Mouse (Mus musculus) kidney, postnatal 0 days (tissue): ENCODE results near the gene Nanos2. TPM values are rescaled to one million over a fixed set of nuclear protein-coding genes. Genes with fewer than 3 reads are reported as not detected.

ENCODE experiments used
- ATAC-seq: fragments of 200-750 bp; cut with Nextera tagmentation; replicated peaks from 2 replicates; pipeline ENCODE4 v1.8.0; 2017; ENCODE audit warnings: low read depth, moderate number of reproducible peaks, moderate TSS enrichment, moderate library complexity; ENCODE audit not compliant: low FRiP score
- DNase-seq: peaks from one replicate; pipeline ENCODE4 v3.0.0-alpha.2; 2016; ENCODE audit warnings: low spot score
- H3K27ac ChIP-seq: fragments of 300-500 bp; sonication (generic); 2 replicates; pipeline ENCODE4 v1.5.1; 2014; ENCODE audit warnings: mild to moderate bottlenecking
- H3K27me3 ChIP-seq: fragments of 300-500 bp; sonication (generic); 2 replicates; pipeline ENCODE4 v1.6.1; 2014; ENCODE audit warnings: low read length, mixed read lengths; ENCODE audit not compliant: insufficient read depth
- H3K36me3 ChIP-seq: fragments of 300-500 bp; sonication (generic); 2 replicates; pipeline ENCODE4 v1.6.1; 2014; ENCODE audit warnings: low read length, mixed read lengths; ENCODE audit not compliant: insufficient read depth
- H3K4me1 ChIP-seq: fragments of 300-500 bp; sonication (generic); replicated peaks from 2 replicates; pipeline ENCODE4 v1.6.1; 2014; ENCODE audit warnings: antibody characterized with exemption, low read length, mixed read lengths; ENCODE audit not compliant: insufficient read depth
- H3K4me2 ChIP-seq: fragments of 300-500 bp; sonication (generic); 2 replicates; pipeline ENCODE4 v1.6.1; 2014; ENCODE audit warnings: mild to moderate bottlenecking, low read length, moderate library complexity, mixed read lengths
- H3K4me3 ChIP-seq: fragments of 300-500 bp; sonication (generic); replicated peaks from 2 replicates; pipeline ENCODE4 v1.5.1; 2014; ENCODE audit warnings: low read depth, low read length
- H3K9ac ChIP-seq: fragments of 300-500 bp; sonication (generic); 2 replicates; pipeline ENCODE4 v1.6.1; 2014; ENCODE audit warnings: low read depth, low read length
- H3K9me3 ChIP-seq: fragments of 300-500 bp; sonication (generic); replicated peaks from 2 replicates; pipeline ENCODE4 v1.6.1; 2016; ENCODE audit warnings: low read length, inconsistent platforms, mixed read lengths
- CTCF ChIP-seq: IDR thresholded peaks from 2 replicates; pipeline ENCODE4 v1.5.1; 2016; ENCODE audit warnings: antibody characterized with exemption, low read depth, mild to moderate bottlenecking, moderate library complexity
- WGBS: fragments of 180-500 bp; shearing (Covaris S2); extraction: QIAGEN DNeasy Blood & Tissue Kit; methylation state at CpG from one replicate; pipeline ENCODE4 v1.1.7; 2014; 5-methylcytosine and 5-hydroxymethylcytosine counted together
- polyA plus RNA-seq: library from polyadenylated mRNA; unstranded; fragments of >200 nt; fragmentation: Nextera tagmentation; extraction: Ambion mirVana; gene quantifications from 2 replicates; pipeline ENCODE4 v1.2.1, GENCODE M21; 2015

The Nanos2 gene
- polyA plus RNA-seq, 1 experiment from 2014 or later: 0.09 TPM

GRCm38 (mm10) chr7:18963294-18963843, 23.8 kb upstream of the Nanos2 start:
- Histone ChIP-seq H3K9ac (no peak overlapping the region), H3K27ac (no peak overlapping the region), H3K4me3 (no peak overlapping the region), H3K36me3 (no peaks in the 10 kb centered on the region), H3K9me3 (no peaks in the 10 kb centered on the region), H3K27me3 (peaks cover 33% of the 10 kb centered on the region), H3K4me2 (no peak overlapping the region), H3K4me1 (peaks cover 3% of the 10 kb centered on the region; the same call in 1 of the 2 replicates)
- TF ChIP-seq CTCF: no peak
- no peak for DNase-seq
- 2% methylated on average over 19 of the region's 19 CpGs for WGBS
- ATAC-seq: no peak

GRCm38 (mm10) chr7:18965312-18965711, 21.9 kb upstream of the Nanos2 start:
- H3K4me3 ChIP-seq: no peak overlapping the region
- no peak overlapping the region for H3K4me2 ChIP-seq
- H3K9ac ChIP-seq: no peak overlapping the region
- H3K9me3 ChIP-seq: no peaks in the 10 kb centered on the region
- H3K36me3 ChIP-seq: no peaks in the 10 kb centered on the region
- 82% methylated on average over 5 of the region's 5 CpGs for WGBS
- H3K27ac ChIP-seq: no peak overlapping the region
- no peaks in the 10 kb centered on the region for H3K4me1 ChIP-seq
- peaks cover 25% of the 10 kb centered on the region for H3K27me3 ChIP-seq
- DNase-seq (no peak), ATAC-seq (no peak)
- TF ChIP-seq CTCF: no peak

- Histone ChIP-seq H3K27ac (no peak overlapping the region), H3K9me3 (no peaks in the 10 kb centered on the region), H3K4me3 (no peak overlapping the region), H3K9ac (no peak overlapping the region), H3K27me3 (peaks cover 7% of the 10 kb centered on the region), H3K4me2 (no peak overlapping the region), H3K36me3 (no peaks in the 10 kb centered on the region), H3K4me1 (no peaks in the 10 kb centered on the region)
- DNase-seq: no peak
- no peak for TF ChIP-seq CTCF
- ATAC-seq: no peak
- WGBS: 9% methylated on average over 8 of the region's 8 CpGs
Observed at GRCm38 (mm10) chr7:18967603-18968002, 19.6 kb upstream of the Nanos2 start.

GRCm38 (mm10) chr7:18970956-18971355, 16.2 kb upstream of the Nanos2 start:
- ATAC-seq: no peak
- 79% methylated on average over 3 of the region's 3 CpGs for WGBS

DNA sequence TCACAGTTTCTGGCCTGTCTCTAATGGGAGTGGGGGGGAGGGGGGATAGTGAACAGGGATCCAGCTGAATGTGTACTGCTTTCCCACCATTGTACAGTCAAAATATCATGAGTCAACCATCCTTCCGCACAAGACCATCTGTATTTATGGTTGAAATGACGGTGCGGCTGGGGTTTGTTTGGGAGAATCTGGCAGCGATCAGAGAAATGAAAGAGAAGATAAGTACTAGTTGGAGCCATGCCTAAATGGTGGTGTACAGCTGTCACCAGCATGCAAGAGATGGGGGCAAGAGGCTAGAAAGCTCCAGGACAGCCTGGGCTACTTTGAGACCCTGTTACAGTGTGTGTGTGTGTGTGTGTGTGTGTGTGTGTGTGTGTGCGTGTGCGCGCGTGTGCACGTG, 8.8 kb upstream of the Nanos2 start:
- no peaks in the 10 kb centered on the region for H3K4me1 ChIP-seq
- no peaks in the 10 kb centered on the region for H3K9me3 ChIP-seq
- no peaks in the 10 kb centered on the region for H3K27me3 ChIP-seq
- ATAC-seq: no peak
- no peak overlapping the region for H3K9ac ChIP-seq
- no peak overlapping the region for H3K4me2 ChIP-seq
- DNase-seq: no peak
- no peak overlapping the region for H3K27ac ChIP-seq
- H3K4me3 ChIP-seq: no peak overlapping the region
- no peak for TF ChIP-seq CTCF
- WGBS: 84% methylated on average over 9 of the region's 9 CpGs
- H3K36me3 ChIP-seq: no peaks in the 10 kb centered on the region

More at GRCm38 (mm10) chr7:18970956-18971355, 16.2 kb upstream of the Nanos2 start:
- TF ChIP-seq CTCF: 0 out of 2 replicates have a peak, but pooled peaks have one; percentile 23
- Histone ChIP-seq H3K4me1 (no peaks in the 10 kb centered on the region), H3K36me3 (no peaks in the 10 kb centered on the region), H3K4me2 (no peak overlapping the region), H3K9me3 (no peaks in the 10 kb centered on the region), H3K27me3 (no peaks in the 10 kb centered on the region), H3K4me3 (no peak overlapping the region), H3K9ac (no peak overlapping the region), H3K27ac (no peak overlapping the region)
- DNase-seq: no peak

DNA sequence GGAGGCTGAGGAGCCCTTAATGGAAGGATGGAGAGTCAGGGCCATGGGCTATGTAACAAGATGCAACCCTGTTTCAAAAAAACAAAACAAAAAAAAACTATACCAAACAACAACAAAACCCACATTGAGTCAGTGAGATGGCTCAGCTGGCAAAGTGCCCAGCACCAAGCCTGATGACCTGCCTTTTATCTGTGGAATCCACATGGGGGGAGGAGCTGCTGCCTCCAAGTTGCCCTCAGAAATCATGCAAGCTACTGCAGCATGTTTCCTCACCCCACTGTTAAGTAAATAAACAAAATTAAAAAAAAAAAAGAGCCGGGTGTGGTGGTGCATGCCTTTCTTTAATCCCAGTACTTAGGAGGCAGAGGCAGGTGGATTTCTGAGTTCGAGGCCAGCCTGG, 697 bp upstream of the Nanos2 start:
- H3K4me2 ChIP-seq: no peak overlapping the region
- H3K27me3 ChIP-seq: no peaks in the 10 kb centered on the region
- H3K9ac ChIP-seq: no peak overlapping the region
- WGBS: 61% methylated on average over 2 of the region's 2 CpGs
- no peaks in the 10 kb centered on the region for H3K9me3 ChIP-seq
- TF ChIP-seq CTCF: no peak
- peaks cover 4% of the 10 kb centered on the region; the same call in 1 of the 2 replicates for H3K4me1 ChIP-seq
- no peak for ATAC-seq
- no peak for DNase-seq
- no peak overlapping the region for H3K4me3 ChIP-seq
- no peaks in the 10 kb centered on the region for H3K36me3 ChIP-seq
- H3K27ac ChIP-seq: no peak overlapping the region

GRCm38 (mm10) chr7:18987747-18988146, 547 bp downstream of the Nanos2 start:
- peaks cover 14% of the 10 kb centered on the region for H3K4me1 ChIP-seq
- DNase-seq (no peak), ATAC-seq (no peak)
- H3K27me3 ChIP-seq: no peaks in the 10 kb centered on the region
- no peak overlapping the region for H3K4me3 ChIP-seq
- H3K9me3 ChIP-seq: no peaks in the 10 kb centered on the region
- no peaks in the 10 kb centered on the region for H3K36me3 ChIP-seq
- H3K27ac ChIP-seq: no peak overlapping the region
- H3K9ac ChIP-seq: no peak overlapping the region
- no peak for TF ChIP-seq CTCF
- 74% methylated on average over 13 of the region's 13 CpGs for WGBS
- no peak overlapping the region for H3K4me2 ChIP-seq
